ENCODE assay signal across 9 mouse cellular contexts in genomic region chr15:85132193-85132520, GRCm38 (mm10). TPM values are rescaled to one million over a fixed set of nuclear protein-coding genes. Genes with fewer than 3 reads are reported as not detected.
A peak's percentile ranks its signal among the peaks of the same experiment; 100 is the strongest.
DNase-seq lines count a peak whose midpoint lies in the region; ATAC-seq and TF ChIP-seq lines count a peak whose summit lies in the region.
"Had no signal": no experiment of that assay in that cellular context is flagged by ENCODE, and none has a peak within 500 bp of the region (broad histone marks: within the 10 kb centered on the region; RNA-seq: fewer than 3 reads in every experiment).

No protein-coding gene starts in this region.

- no peak for DNase-seq in kidney, postnatal 0 days (ENCODE audit: low spot score)
- no peak for DNase-seq in kidney, postnatal 4 days
- DNase-seq in forebrain, embryonic 10.5 days (ENCODE audit: extremely low spot score, low spot score) = no peak
- DNase-seq in midbrain, postnatal 0 days (ENCODE audit: low spot score) = no peak
- no peak for DNase-seq in yolk sac, embryonic 10.5 days (ENCODE audit: low spot score)
- DNase-seq in urinary bladder, postnatal 36 days (ENCODE audit: low spot score in 2 of 2) = no peak

- H3K4me3 ChIP-seq in kidney, postnatal 0 days (replicated peaks; ENCODE audit: low read depth, low read length) = no peak overlapping the region
- peak overlapping the region; percentile 48 for H3K4me3 ChIP-seq in forebrain, embryonic 10.5 days
- H3K4me3 ChIP-seq in intestine, embryonic 16.5 days (ENCODE audit: low read length) = peak overlapping the region; percentile 40
- H3K4me3 ChIP-seq in midbrain, postnatal 0 days (ENCODE audit: low read depth, low read length) = peak overlapping the region; percentile 35

- H3K9me3 ChIP-seq in kidney, postnatal 0 days (replicated peaks; ENCODE audit: low read length) = no peaks in the 10 kb centered on the region
- peaks cover 10% of the 10 kb centered on the region for H3K9me3 ChIP-seq in forebrain, embryonic 10.5 days
- 0 out of 2 replicates have a peak, but pooled peaks cover 2% of the 10 kb centered on the region for H3K9me3 ChIP-seq in intestine, embryonic 16.5 days (ENCODE audit: control insufficient read depth, low read length)
- H3K9me3 ChIP-seq in midbrain, postnatal 0 days (ENCODE audit: low read length) = no peaks in the 10 kb centered on the region

- H3K27ac ChIP-seq in kidney, postnatal 0 days = no peak overlapping the region
- H3K27ac ChIP-seq in forebrain, embryonic 10.5 days = peak overlapping the region; percentile 81; the same call in 1 of the 2 replicates
- H3K27ac ChIP-seq in intestine, embryonic 16.5 days (ENCODE audit: low read length) = no peak overlapping the region
- no peak overlapping the region for H3K27ac ChIP-seq in midbrain, postnatal 0 days (ENCODE audit: low read depth, low read length)

- peak overlapping the region; percentile 52 for H3K4me2 ChIP-seq in kidney, postnatal 0 days (ENCODE audit: low read length)
- peak overlapping the region; percentile 55 for H3K4me2 ChIP-seq in intestine, embryonic 16.5 days (ENCODE audit: low read depth, low read length)
- peak overlapping the region; percentile 60 for H3K4me2 ChIP-seq in midbrain, postnatal 0 days (ENCODE audit: low read depth, low read length, poor library complexity, severe bottlenecking)

- ATAC-seq in kidney, postnatal 0 days (replicated peaks; ENCODE audit: low FRiP score, low read depth) = no peak
- ATAC-seq in intestine, embryonic 16.5 days = peak; percentile 21; the same call in 1 of the 2 replicates
- ATAC-seq in midbrain, postnatal 0 days (ENCODE audit: low FRiP score) = no peak
- no peak for ATAC-seq in megakaryocyte-erythroid progenitor cell, adult 5-6 weeks (replicated peaks; ENCODE audit: low FRiP score, low TSS enrichment, poor library complexity, severe bottlenecking)

- H3K36me3 ChIP-seq in kidney, postnatal 0 days (ENCODE audit: insufficient read depth, low read length) = no peaks in the 10 kb centered on the region
- H3K36me3 ChIP-seq in forebrain, embryonic 10.5 days (replicated peaks) = no peaks in the 10 kb centered on the region
- H3K36me3 ChIP-seq in intestine, embryonic 16.5 days (ENCODE audit: control insufficient read depth, insufficient read depth, low read length) = no peaks in the 10 kb centered on the region
- H3K36me3 ChIP-seq in midbrain, postnatal 0 days (ENCODE audit: insufficient read depth, low read length) = no peaks in the 10 kb centered on the region

- no peaks in the 10 kb centered on the region for H3K27me3 ChIP-seq in kidney, postnatal 0 days (ENCODE audit: insufficient read depth, low read length)
- peaks cover 39% of the 10 kb centered on the region for H3K27me3 ChIP-seq in forebrain, embryonic 10.5 days (ENCODE audit: poor library complexity, severe bottlenecking)
- no peaks in the 10 kb centered on the region for H3K27me3 ChIP-seq in intestine, embryonic 16.5 days (replicated peaks; ENCODE audit: control insufficient read depth, insufficient read depth, low read length)
- H3K27me3 ChIP-seq in midbrain, postnatal 0 days (ENCODE audit: insufficient read depth, low read length) = no peaks in the 10 kb centered on the region

- TF ChIP-seq CTCF in kidney, postnatal 0 days (IDR thresholded peaks at IDR 0.05; ENCODE audit: low read depth) = no peak
- TF ChIP-seq CTCF in midbrain, postnatal 0 days (IDR thresholded peaks at IDR 0.05) = no peak

- WGBS in kidney, postnatal 0 days = 22% methylated on average over 10 of the region's 10 CpGs
- 22% methylated on average over 10 of the region's 10 CpGs for WGBS in forebrain, embryonic 10.5 days
- 20% methylated on average over 10 of the region's 10 CpGs for WGBS in intestine, embryonic 16.5 days
- 18% methylated on average over 10 of the region's 10 CpGs for WGBS in midbrain, postnatal 0 days

- H3K4me1 ChIP-seq in kidney, postnatal 0 days (replicated peaks; ENCODE audit: insufficient read depth, low read length) = no peaks in the 10 kb centered on the region
- peaks cover 21% of the 10 kb centered on the region for H3K4me1 ChIP-seq in forebrain, embryonic 10.5 days
- H3K4me1 ChIP-seq in intestine, embryonic 16.5 days (ENCODE audit: control insufficient read depth, insufficient read depth, low read length) = peaks cover 4% of the 10 kb centered on the region; the same call in 1 of the 2 replicates
- 0 out of 2 replicates have a peak, but pooled peaks cover 4% of the 10 kb centered on the region for H3K4me1 ChIP-seq in midbrain, postnatal 0 days (ENCODE audit: insufficient read depth, low read length)

- no peak overlapping the region for H3K9ac ChIP-seq in kidney, postnatal 0 days (ENCODE audit: low read depth, low read length)
- H3K9ac ChIP-seq in intestine, embryonic 16.5 days (ENCODE audit: low read depth, low read length) = no peak overlapping the region
- H3K9ac ChIP-seq in midbrain, postnatal 0 days (replicated peaks; ENCODE audit: low read length, poor library complexity, severe bottlenecking) = no peak overlapping the region

RNA-seq across cellular contexts. Expression of gene Ribc2, which starts 0.3 kb away (rescaled TPM):
- polyA plus RNA-seq in kidney, postnatal 0 days (2015; fragmentation: Nextera tagmentation; extraction: Ambion mirVana) = 0.41 and 0.61 TPM in 2 replicates
- 0.82 and 0.99 TPM in 2 replicates for polyA plus RNA-seq in forebrain, embryonic 10.5 days (2016; fragmentation: Nextera tagmentation; extraction: Ambion mirVana)
- 0.12 TPM in 1 of 2 replicates, not detected in the other for polyA plus RNA-seq in intestine, embryonic 16.5 days (2015; fragmentation: Nextera tagmentation; extraction: Ambion mirVana)
- total RNA-seq in midbrain, postnatal 0 days (2014; rRNA removed) = 0.77 TPM in 1 of 2 replicates, not detected in the other
- 0.80 and 0.93 TPM in 2 replicates for polyA plus RNA-seq in midbrain, postnatal 0 days (2015; fragmentation: Nextera tagmentation; extraction: Ambion mirVana)
- not detected in 2 replicates for total RNA-seq in megakaryocyte-erythroid progenitor cell, adult 5-6 weeks (2014; fragmentation: Nextera tagmentation)
- total RNA-seq in megakaryocyte-erythroid progenitor cell, adult 5-6 weeks (2017) = not detected in 2 replicates
- total RNA-seq: left cerebral cortex, postnatal 36 days had no signal

RNA-seq across cellular contexts. Expression of gene Smc1b, which starts 0.4 kb away (rescaled TPM):
- polyA plus RNA-seq in kidney, postnatal 0 days (2015; fragmentation: Nextera tagmentation; extraction: Ambion mirVana) = 0.15 and 0.29 TPM in 2 replicates
- polyA plus RNA-seq in forebrain, embryonic 10.5 days (2016; fragmentation: Nextera tagmentation; extraction: Ambion mirVana) = 0.06 and 0.10 TPM in 2 replicates
- polyA plus RNA-seq in intestine, embryonic 16.5 days (2015; fragmentation: Nextera tagmentation; extraction: Ambion mirVana) = 0.13 and 0.17 TPM in 2 replicates
- total RNA-seq in midbrain, postnatal 0 days (2014; rRNA removed) = 0.60 and 0.66 TPM in 2 replicates
- 0.18 and 0.39 TPM in 2 replicates for polyA plus RNA-seq in midbrain, postnatal 0 days (2015; fragmentation: Nextera tagmentation; extraction: Ambion mirVana)
- not detected in 2 replicates for total RNA-seq in megakaryocyte-erythroid progenitor cell, adult 5-6 weeks (2014; fragmentation: Nextera tagmentation)
- not detected in 2 replicates for total RNA-seq in megakaryocyte-erythroid progenitor cell, adult 5-6 weeks (2017)
- total RNA-seq: left cerebral cortex, postnatal 36 days had no signal
